Mouse (Mus musculus) neural tube, embryonic 12.5 days (tissue): ENCODE results near the gene Ddx42. TPM values are rescaled to one million over a fixed set of nuclear protein-coding genes. Genes with fewer than 3 reads are reported as not detected.
"Not testable (repeated sequence)": the region's sequence is repeated elsewhere in the genome, so short reads cannot be mapped to it uniquely, and the experiment has no call there.

ENCODE experiments used
- ATAC-seq: fragments of 200-750 bp; cut with Nextera tagmentation; 2 replicates; pipeline ENCODE4 v1.8.0; 2017; ENCODE audit warnings: low read depth, mild to moderate bottlenecking, moderate TSS enrichment, moderate library complexity; ENCODE audit not compliant: low FRiP score
- H3K27ac ChIP-seq: fragments of 300-500 bp; sonication (generic); 2 replicates; pipeline ENCODE4 v1.5.1; 2016
- H3K27me3 ChIP-seq: fragments of 300-500 bp; sonication (generic); replicated peaks from 2 replicates; pipeline ENCODE4 v1.6.1; 2016; ENCODE audit warnings: mild to moderate bottlenecking
- H3K36me3 ChIP-seq: fragments of 300-500 bp; sonication (generic); 2 replicates; pipeline ENCODE4 v1.6.1; 2016; ENCODE audit warnings: mild to moderate bottlenecking
- H3K4me1 ChIP-seq: fragments of 300-500 bp; sonication (generic); 2 replicates; pipeline ENCODE4 v1.6.1; 2016
- H3K4me2 ChIP-seq: fragments of 300-500 bp; sonication (generic); replicated peaks from 2 replicates; pipeline ENCODE4 v1.6.1; 2016; ENCODE audit warnings: mild to moderate bottlenecking
- H3K4me3 ChIP-seq: fragments of 300-500 bp; sonication (generic); 2 replicates; pipeline ENCODE4 v1.5.1; 2016
- H3K9ac ChIP-seq: fragments of 300-500 bp; sonication (generic); 2 replicates; pipeline ENCODE4 v1.6.1; 2016; ENCODE audit warnings: mild to moderate bottlenecking
- H3K9me3 ChIP-seq: fragments of 300-500 bp; sonication (generic); 2 replicates; pipeline ENCODE4 v1.6.1; 2016; ENCODE audit warnings: mild to moderate bottlenecking
- WGBS: fragments of 180-500 bp; shearing (Covaris S2); methylation state at CpG from one replicate; pipeline ENCODE4 v1.1.7; 2016; 5-methylcytosine and 5-hydroxymethylcytosine counted together
- polyA plus RNA-seq: library from polyadenylated mRNA; unstranded; fragments of >200 nt; fragmentation: Nextera tagmentation; extraction: Ambion mirVana; gene quantifications from 2 replicates; pipeline ENCODE4 v1.2.1, GENCODE M21; 2016

Ddx42 gene
- polyA plus RNA-seq, 1 experiment from 2014 or later = 113 TPM

GRCm38 (mm10) chr11:106192241-106192640 lies 24.5 kb upstream of the Ddx42 start:
- Histone ChIP-seq H3K4me3 (no peak overlapping the region), H3K9ac (no peak overlapping the region), H3K4me2 (peak overlapping the region; percentile 78), H3K4me1 (peaks cover 8% of the 10 kb centered on the region), H3K9me3 (no peaks in the 10 kb centered on the region), H3K36me3 (peaks cover 10% of the 10 kb centered on the region), H3K27me3 (no peaks in the 10 kb centered on the region), H3K27ac (no peak overlapping the region)
- WGBS = 88% methylated on average over 5 of the region's 5 CpGs
- no peak for ATAC-seq

GRCm38 (mm10) chr11:106192657-106193370 lies 23.9 kb upstream of the Ddx42 start:
- H3K4me3 ChIP-seq = peak overlapping the region; percentile 73
- H3K4me2 ChIP-seq = peak overlapping the region; percentile 78
- H3K9ac ChIP-seq = peak overlapping the region; percentile 67
- no peaks in the 10 kb centered on the region for H3K27me3 ChIP-seq
- ATAC-seq = peak; percentile 23; the same call in 1 of the 2 replicates
- H3K27ac ChIP-seq = peak overlapping the region; percentile 65
- WGBS = 11% methylated on average over 19 of the region's 19 CpGs
- H3K36me3 ChIP-seq = peaks cover 15% of the 10 kb centered on the region
- H3K4me1 ChIP-seq = peaks cover 8% of the 10 kb centered on the region
- no peaks in the 10 kb centered on the region for H3K9me3 ChIP-seq

GRCm38 (mm10) chr11:106193371-106194154 lies 23.2 kb upstream of the Ddx42 start:
- Histone ChIP-seq H3K9me3 (no peaks in the 10 kb centered on the region), H3K27ac (peak overlapping the region; percentile 65), H3K9ac (peak overlapping the region; percentile 67), H3K4me1 (peaks cover 8% of the 10 kb centered on the region), H3K4me3 (peak overlapping the region; percentile 73), H3K4me2 (peak overlapping the region; percentile 78), H3K27me3 (no peaks in the 10 kb centered on the region), H3K36me3 (peaks cover 23% of the 10 kb centered on the region)
- under 1% methylated on average over 43 of the region's 44 CpGs for WGBS
- peak; percentile 97 for ATAC-seq

- no peaks in the 10 kb centered on the region for H3K27me3 ChIP-seq
- peak overlapping the region; percentile 78 for H3K4me2 ChIP-seq
- 51% methylated on average over 3 of the region's 3 CpGs for WGBS
- peaks cover 24% of the 10 kb centered on the region for H3K36me3 ChIP-seq
- peak overlapping the region; percentile 57; the same call in 1 of the 2 replicates for H3K9ac ChIP-seq
- peak overlapping the region; percentile 65 for H3K27ac ChIP-seq
- no peak for ATAC-seq
- no peaks in the 10 kb centered on the region for H3K9me3 ChIP-seq
- H3K4me3 ChIP-seq = peak overlapping the region; percentile 73
- H3K4me1 ChIP-seq = peaks cover 8% of the 10 kb centered on the region
These were observed 22.6 kb upstream of the Ddx42 start for GRCm38 (mm10) chr11:106194155-106194541.

GRCm38 (mm10) chr11:106194891-106195290 lies 21.8 kb upstream of the Ddx42 start:
- no peak overlapping the region for H3K27ac ChIP-seq
- H3K4me2 ChIP-seq = no peak overlapping the region
- H3K9me3 ChIP-seq = no peaks in the 10 kb centered on the region
- H3K9ac ChIP-seq = no peak overlapping the region
- no peaks in the 10 kb centered on the region for H3K27me3 ChIP-seq
- peaks cover 28% of the 10 kb centered on the region for H3K36me3 ChIP-seq
- no peak for ATAC-seq
- peaks cover 8% of the 10 kb centered on the region for H3K4me1 ChIP-seq
- 94% methylated on average over 7 of the region's 7 CpGs for WGBS
- no peak overlapping the region for H3K4me3 ChIP-seq

- H3K4me2 ChIP-seq = no peak overlapping the region
- ATAC-seq = no peak
- no peaks in the 10 kb centered on the region for H3K9me3 ChIP-seq
- peaks cover 8% of the 10 kb centered on the region for H3K4me1 ChIP-seq
- H3K27me3 ChIP-seq = no peaks in the 10 kb centered on the region
- no peak overlapping the region for H3K27ac ChIP-seq
- H3K36me3 ChIP-seq = peaks cover 33% of the 10 kb centered on the region
- H3K9ac ChIP-seq = no peak overlapping the region
- H3K4me3 ChIP-seq = no peak overlapping the region
These were observed 21.4 kb upstream of the Ddx42 start for GRCm38 (mm10) chr11:106195341-106195740.

- no peaks in the 10 kb centered on the region for H3K27me3 ChIP-seq
- WGBS = 89% methylated on average over 4 of the region's 4 CpGs
- H3K4me3 ChIP-seq = no peak overlapping the region
- H3K4me1 ChIP-seq = no peaks in the 10 kb centered on the region
- no peak for ATAC-seq
- peaks cover 58% of the 10 kb centered on the region for H3K36me3 ChIP-seq
- H3K27ac ChIP-seq = no peak overlapping the region
- H3K9ac ChIP-seq = no peak overlapping the region
- no peak overlapping the region for H3K4me2 ChIP-seq
- no peaks in the 10 kb centered on the region for H3K9me3 ChIP-seq
These were observed 18.4 kb upstream of the Ddx42 start for GRCm38 (mm10) chr11:106198277-106198676.

- not testable (repeated sequence) for H3K4me1 ChIP-seq, ATAC-seq, H3K4me2 ChIP-seq, H3K27ac ChIP-seq, H3K27me3 ChIP-seq, H3K9me3 ChIP-seq, H3K4me3 ChIP-seq, H3K9ac ChIP-seq
- 92% methylated on average over 7 of the region's 7 CpGs for WGBS
- H3K36me3 ChIP-seq = peaks cover 73% of the 10 kb centered on the region
These were observed 16.7 kb upstream of the Ddx42 start for GRCm38 (mm10) chr11:106199997-106200396.

GRCm38 (mm10) chr11:106200756-106201155 lies 16.0 kb upstream of the Ddx42 start:
- H3K4me3 ChIP-seq = no peak overlapping the region
- H3K9ac ChIP-seq = no peak overlapping the region
- no peaks in the 10 kb centered on the region for H3K4me1 ChIP-seq
- no peak overlapping the region for H3K4me2 ChIP-seq
- H3K36me3 ChIP-seq = peaks cover 80% of the 10 kb centered on the region
- no peak overlapping the region for H3K27ac ChIP-seq
- no peaks in the 10 kb centered on the region for H3K27me3 ChIP-seq
- ATAC-seq = no peak
- H3K9me3 ChIP-seq = no peaks in the 10 kb centered on the region
- WGBS = 87% methylated on average over 6 of the region's 6 CpGs

- no peaks in the 10 kb centered on the region for H3K27me3 ChIP-seq
- no peak for ATAC-seq
- WGBS = 94% methylated on average over 19 of the region's 19 CpGs
- no peak overlapping the region for H3K4me2 ChIP-seq
- no peaks in the 10 kb centered on the region for H3K4me1 ChIP-seq
- H3K9ac ChIP-seq = no peak overlapping the region
- no peaks in the 10 kb centered on the region for H3K9me3 ChIP-seq
- no peak overlapping the region for H3K4me3 ChIP-seq
- no peak overlapping the region for H3K27ac ChIP-seq
- peaks cover 81% of the 10 kb centered on the region for H3K36me3 ChIP-seq
These were observed 15.2 kb upstream of the Ddx42 start for GRCm38 (mm10) chr11:106201337-106202122.

GRCm38 (mm10) chr11:106202123-106202465 lies 14.6 kb upstream of the Ddx42 start, which contains the start of gene Strada:
TSS of gene Strada (minus strand) at chr11:106202168.
- Histone ChIP-seq H3K36me3 (peaks cover 81% of the 10 kb centered on the region), H3K27ac (no peak within 1 kb of the TSS), H3K4me2 (no peak within 1 kb of the TSS), H3K27me3 (no peaks in the 10 kb centered on the region), H3K9me3 (no peaks in the 10 kb centered on the region), H3K4me3 (no peak within 1 kb of the TSS), H3K9ac (no peak within 1 kb of the TSS), H3K4me1 (no peaks in the 10 kb centered on the region)
- 89% methylated on average over 5 of the region's 5 CpGs for WGBS
- no peak for ATAC-seq

- H3K4me3 ChIP-seq = no peak overlapping the region
- no peak for ATAC-seq
- H3K36me3 ChIP-seq = peaks cover 51% of the 10 kb centered on the region
- H3K9ac ChIP-seq = no peak overlapping the region
- peaks cover 13% of the 10 kb centered on the region for H3K4me1 ChIP-seq
- no peaks in the 10 kb centered on the region for H3K9me3 ChIP-seq
- no peak overlapping the region for H3K4me2 ChIP-seq
- no peak overlapping the region for H3K27ac ChIP-seq
- H3K27me3 ChIP-seq = no peaks in the 10 kb centered on the region
- WGBS = 90% methylated on average over 8 of the region's 8 CpGs
These were observed 4.0 kb upstream of the Ddx42 start for GRCm38 (mm10) chr11:106212771-106213170.
